ENCODE assay signal across 8 mouse cellular contexts in the genomic region with DNA sequence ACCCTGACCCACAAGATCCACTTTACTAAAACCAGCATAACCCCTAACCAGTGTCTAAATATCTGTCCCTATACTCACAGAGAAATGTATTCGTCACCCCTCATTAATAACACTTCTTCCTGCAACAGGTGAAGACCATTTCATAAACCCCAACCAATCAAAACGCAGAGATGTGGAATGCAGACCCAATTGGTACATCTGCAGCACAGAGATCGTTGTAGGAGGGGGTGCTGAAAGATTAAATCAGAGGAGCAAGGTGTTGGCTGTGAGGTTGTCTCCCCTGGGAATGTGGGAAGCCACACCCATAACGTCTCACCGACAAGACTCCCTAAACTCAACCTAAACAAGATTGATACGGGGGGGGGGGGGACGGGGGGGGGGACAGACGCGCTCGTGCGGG. TPM values are rescaled to one million over a fixed set of nuclear protein-coding genes. Genes with fewer than 3 reads are reported as not detected.
A peak's percentile ranks its signal among the peaks of the same experiment; 100 is the strongest.
DNase-seq lines count a peak whose midpoint lies in the region; ATAC-seq and TF ChIP-seq lines count a peak whose summit lies in the region.

No protein-coding gene starts in this region.

- no peak for ATAC-seq in heart, embryonic 14.5 days (ENCODE audit: insufficient number of reproducible peaks, insufficient read depth, low FRiP score, low read depth)
- peak; percentile 34; the same call in 1 of the 2 replicates for ATAC-seq in intestine, embryonic 14.5 days (replicated peaks; ENCODE audit: low FRiP score, low TSS enrichment, low read depth)
- peak; percentile 73 for ATAC-seq in midbrain, embryonic 16.5 days

- no peaks in the 10 kb centered on the region for H3K9me3 ChIP-seq in heart, embryonic 14.5 days (ENCODE audit: control insufficient read depth, low read length)
- no peaks in the 10 kb centered on the region for H3K9me3 ChIP-seq in intestine, embryonic 14.5 days (ENCODE audit: control insufficient read depth, low read length)
- H3K9me3 ChIP-seq in midbrain, embryonic 16.5 days (replicated peaks; ENCODE audit: control insufficient read depth, low read length, poor library complexity, severe bottlenecking): no peaks in the 10 kb centered on the region

- H3K27ac ChIP-seq in heart, embryonic 14.5 days (replicated peaks in 1 of 2; ENCODE audit: control insufficient read depth in 1 of 2, insufficient read depth in 1 of 2, low read depth in 2 of 2, low read length in 2 of 2): no peak overlapping the region
- no peak overlapping the region for H3K27ac ChIP-seq in cortical plate, adult 2 months (ENCODE audit: insufficient read depth, low read length)
- H3K27ac ChIP-seq in intestine, embryonic 14.5 days (ENCODE audit: low read depth): no peak overlapping the region
- peak overlapping the region; percentile 74 for H3K27ac ChIP-seq in midbrain, embryonic 16.5 days (ENCODE audit: low read length)

- H3K27me3 ChIP-seq in heart, embryonic 14.5 days (ENCODE audit: control insufficient read depth, insufficient read depth, low read length): no peaks in the 10 kb centered on the region
- no peaks in the 10 kb centered on the region for H3K27me3 ChIP-seq in intestine, embryonic 14.5 days (replicated peaks; ENCODE audit: control insufficient read depth, insufficient read depth, low read length)
- no peaks in the 10 kb centered on the region for H3K27me3 ChIP-seq in midbrain, embryonic 16.5 days (ENCODE audit: control insufficient read depth, insufficient read depth, low read depth, low read length)

- H3K36me3 ChIP-seq in heart, embryonic 14.5 days (ENCODE audit: control insufficient read depth, insufficient read depth, low read length): no peaks in the 10 kb centered on the region
- H3K36me3 ChIP-seq in intestine, embryonic 14.5 days (ENCODE audit: control insufficient read depth, insufficient read depth, low read length): no peaks in the 10 kb centered on the region
- no peaks in the 10 kb centered on the region for H3K36me3 ChIP-seq in midbrain, embryonic 16.5 days (ENCODE audit: control insufficient read depth, insufficient read depth, low read length)

- H3K4me3 ChIP-seq in heart, embryonic 14.5 days (ENCODE audit: control insufficient read depth in 1 of 2, insufficient read depth in 1 of 2, low read depth in 1 of 2, low read length in 2 of 2): peak overlapping the region; percentile 30 to 35
- H3K4me3 ChIP-seq in cortical plate, adult 2 months (ENCODE audit: insufficient read depth, low read length): peak overlapping the region; percentile 26
- peak overlapping the region; percentile 25; the same call in 1 of the 2 replicates for H3K4me3 ChIP-seq in intestine, embryonic 14.5 days (ENCODE audit: low read depth, low read length)
- peak overlapping the region; percentile 42 for H3K4me3 ChIP-seq in midbrain, embryonic 16.5 days (ENCODE audit: low read depth, low read length)

- WGBS in heart, embryonic 14.5 days: 5% methylated on average over 9 of the region's 11 CpGs
- WGBS in intestine, embryonic 14.5 days: 7% methylated on average over 6 of the region's 11 CpGs
- WGBS in midbrain, embryonic 16.5 days: 4% methylated on average over 5 of the region's 11 CpGs

- H3K4me2 ChIP-seq in heart, embryonic 14.5 days (ENCODE audit: low read length): peak overlapping the region; percentile 71
- peak overlapping the region; percentile 49 for H3K4me2 ChIP-seq in intestine, embryonic 14.5 days (ENCODE audit: low read length)
- peak overlapping the region; percentile 62 for H3K4me2 ChIP-seq in midbrain, embryonic 16.5 days (ENCODE audit: low read length)

- H3K4me1 ChIP-seq in heart, embryonic 14.5 days (ENCODE audit: control insufficient read depth in 2 of 2, insufficient read depth in 2 of 2, low read length in 2 of 2): peaks cover 0 to 2% of the 10 kb centered on the region in 2 experiments; a peak in 2 of 4 replicates
- H3K4me1 ChIP-seq in cortical plate, adult 2 months (ENCODE audit: control insufficient read depth, insufficient read depth, low read length): no peaks in the 10 kb centered on the region
- H3K4me1 ChIP-seq in intestine, embryonic 14.5 days (replicated peaks; ENCODE audit: control insufficient read depth, insufficient read depth, low read length): 0 out of 2 replicates have a peak, but pooled peaks cover 6% of the 10 kb centered on the region
- peaks cover 12% of the 10 kb centered on the region for H3K4me1 ChIP-seq in midbrain, embryonic 16.5 days (ENCODE audit: control insufficient read depth, insufficient read depth, low read length)

- no peak for DNase-seq in heart, adult 8-10 months (ENCODE audit: low spot score)
- DNase-seq in intestine, embryonic 14.5 days (ENCODE audit: low spot score): no peak
- no peak for DNase-seq in urinary bladder, postnatal 10 days (ENCODE audit: low spot score)
- no peak for DNase-seq in kidney, postnatal 4 days
- DNase-seq in urinary bladder, adult 18-20 months (ENCODE audit: low spot score in 2 of 2): no peak

- no peak overlapping the region for H3K9ac ChIP-seq in heart, embryonic 14.5 days (ENCODE audit: low read length)
- H3K9ac ChIP-seq in intestine, embryonic 14.5 days (ENCODE audit: low read length): no peak overlapping the region
- H3K9ac ChIP-seq in midbrain, embryonic 16.5 days (ENCODE audit: low read depth, low read length): peak overlapping the region; percentile 43; the same call in 1 of the 2 replicates

- no peak for TF ChIP-seq CTCF in cortical plate, adult 2 months (IDR thresholded peaks at IDR 0.05; ENCODE audit: extremely low read depth, insufficient read depth, low read length)

- TF ChIP-seq POLR2A in cortical plate, adult 2 months (IDR thresholded peaks at IDR 0.05; ENCODE audit: extremely low read depth, insufficient read depth, low read length): no peak

RNA-seq across cellular contexts. Expression of a gene that starts 20.6 kb away (rescaled TPM):
- 5.8 and 6.9 TPM in 2 replicates for polyA plus RNA-seq in heart, embryonic 14.5 days (2014; fragmentation: Nextera tagmentation; extraction: Ambion mirVana)
- 10 to 100 TPM; 19.9 to 28.5 (median 22.7) TPM for total RNA-seq in heart, adult 8-10 months (2022)
- 2.3 and 2.5 TPM in 2 replicates for polyA plus RNA-seq in cortical plate, adult 2 months (2012; rRNA removed)
- polyA plus RNA-seq in intestine, embryonic 14.5 days (2014; fragmentation: Nextera tagmentation; extraction: Ambion mirVana): 3.5 and 6.2 TPM in 2 replicates
- 4.9 and 6.0 TPM in 2 replicates for polyA plus RNA-seq in midbrain, embryonic 16.5 days (2015; fragmentation: Nextera tagmentation; extraction: Ambion mirVana)

RNA-seq across cellular contexts. Expression of a gene that starts 21.0 kb away (rescaled TPM):
- 56.6 and 61.5 TPM in 2 replicates for polyA plus RNA-seq in heart, embryonic 14.5 days (2014; fragmentation: Nextera tagmentation; extraction: Ambion mirVana)
- 10 to 100 TPM; 50.5 to 58.0 (median 54.4) TPM for total RNA-seq in heart, adult 8-10 months (2022)
- polyA plus RNA-seq in cortical plate, adult 2 months (2012; rRNA removed): 51.1 and 51.2 TPM in 2 replicates
- 79.6 and 85.1 TPM in 2 replicates for polyA plus RNA-seq in intestine, embryonic 14.5 days (2014; fragmentation: Nextera tagmentation; extraction: Ambion mirVana)
- polyA plus RNA-seq in midbrain, embryonic 16.5 days (2015; fragmentation: Nextera tagmentation; extraction: Ambion mirVana): 50.4 and 52.7 TPM in 2 replicates
